Mouse (Mus musculus) heart, postnatal 25 days (tissue): ENCODE results near the gene Syce3. TPM values are rescaled to one million over a fixed set of nuclear protein-coding genes. Genes with fewer than 3 reads are reported as not detected.

ENCODE experiments used
- DNase-seq: peaks from one replicate; pipeline ENCODE4 v3.0.0; 2022; ENCODE audit warnings: low spot score
- intact Hi-C: fragments of 180-260 bp; cut with DNase I; formaldehyde crosslinking; loops from one replicate; pipeline ENCODE4 v1.15.1; 2025
- total RNA-seq, 2 experiments: library from RNA; stranded (reverse); gene quantifications; 2 replicates each; pipeline ENCODE4 v1.2.3; 2021

Syce3 gene
- total RNA-seq, 2 experiments from 2014 or later: not detected

DNA sequence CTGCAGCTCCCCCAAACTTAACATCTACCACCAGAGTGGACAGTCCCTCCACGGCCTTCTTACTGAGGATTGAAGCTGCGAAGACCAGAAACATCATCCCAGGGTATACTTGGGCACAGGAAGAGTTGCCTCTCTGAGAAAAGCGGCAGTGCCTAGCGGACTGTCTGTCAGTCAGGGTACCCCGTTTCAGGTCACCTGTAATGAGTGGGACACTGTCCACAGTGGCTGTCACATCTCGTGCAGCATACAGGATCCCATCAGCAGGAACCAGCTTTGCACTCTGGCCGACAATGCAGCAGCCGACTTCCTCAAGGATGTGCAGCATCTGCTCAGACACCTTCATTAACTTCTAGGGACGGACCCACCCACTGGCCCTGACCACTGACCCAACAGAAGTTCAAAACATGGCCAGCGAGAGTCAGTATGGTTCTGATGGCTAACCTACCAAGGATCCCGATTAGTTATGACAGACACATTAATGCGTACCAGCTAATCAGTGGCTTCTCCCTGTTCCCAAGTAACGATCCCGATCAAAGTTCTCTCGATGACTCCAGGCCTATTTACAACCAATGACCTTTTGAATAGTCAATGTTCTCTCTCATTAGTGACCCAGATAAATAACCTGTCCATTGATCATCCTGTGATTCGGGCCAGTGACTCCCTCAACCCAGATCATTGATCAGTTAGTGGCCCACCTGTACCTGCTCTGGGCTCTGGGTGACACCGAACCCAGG is 35.3 kb downstream of the Syce3 start:
- DNase-seq: no peak
- intact Hi-C loops: loop anchor here (5.0 kb wide), 1 partner anchor 92 kb away; no protein-coding TSS in a partner anchor

DNA sequence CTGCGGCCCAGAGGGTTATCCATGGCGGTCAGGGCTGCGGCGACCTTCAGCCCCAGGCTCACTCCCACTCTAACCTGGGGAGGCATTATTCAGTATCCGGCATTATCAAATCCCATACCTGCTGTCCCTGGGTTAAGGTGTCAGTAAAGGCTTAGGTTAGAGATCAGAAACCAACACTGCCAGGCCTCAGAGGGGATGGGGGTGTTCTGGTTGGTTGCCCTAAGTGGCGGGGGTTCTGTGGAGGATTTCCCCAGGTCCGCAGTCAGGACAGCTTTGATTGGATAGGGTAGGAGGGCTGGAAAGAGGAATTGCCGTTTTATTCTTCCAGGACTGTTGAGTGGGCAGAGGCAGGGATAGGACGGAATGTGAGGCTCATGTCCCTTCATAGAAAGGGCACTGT is 36.0 kb downstream of the Syce3 start:
- intact Hi-C loops: loop anchor here (5.0 kb wide), 1 partner anchor 93 kb away; no protein-coding TSS in a partner anchor
- no peak for DNase-seq

DNA sequence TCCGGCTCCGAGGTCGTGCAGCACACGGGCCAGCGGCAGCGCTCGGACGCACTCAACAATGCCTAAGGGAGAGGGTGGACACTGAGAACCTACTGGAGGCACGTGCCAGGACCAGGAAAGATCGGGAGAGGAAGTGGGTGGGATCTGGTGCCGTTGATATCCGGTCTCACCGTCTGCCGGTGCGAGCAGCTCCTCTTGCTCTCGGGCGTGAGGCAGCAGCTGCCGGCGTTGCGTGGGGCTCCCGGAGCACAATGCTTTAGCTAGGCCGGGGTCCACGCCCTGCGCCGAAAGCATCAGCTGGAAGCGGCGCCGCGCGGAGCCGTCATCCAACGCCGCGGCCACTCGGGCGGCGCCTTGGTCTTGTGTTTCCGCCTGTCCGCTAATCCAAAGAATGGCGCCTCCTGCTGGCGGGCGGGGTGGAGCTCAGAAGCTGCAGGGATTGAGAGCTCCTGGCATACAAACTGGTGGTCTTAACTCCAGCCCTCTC is 36.5 kb downstream of the Syce3 start, which contains the start of gene Sco2:
Gene Sco2, minus strand, starts transcription at position 85 of the 487 bp plus-strand sequence.
- peak; percentile 75 for DNase-seq
- intact Hi-C loops: loop anchor here (5.0 kb wide), 1 partner anchor 93 kb away; no protein-coding TSS in a partner anchor

GRCm38 (mm10) chr15:89373027-89373761 is 37.1 kb downstream of the Syce3 start:
- intact Hi-C loops: loop anchor here (5.0 kb wide), 1 partner anchor 94 kb away; no protein-coding TSS in a partner anchor
- DNase-seq: peak; percentile 71

GRCm38 (mm10) chr15:89372536-89372935 is 37.8 kb downstream of the Syce3 start:
- no peak for DNase-seq
- intact Hi-C loops: loop anchor here (5.0 kb wide), 1 partner anchor 95 kb away; no protein-coding TSS in a partner anchor

DNA sequence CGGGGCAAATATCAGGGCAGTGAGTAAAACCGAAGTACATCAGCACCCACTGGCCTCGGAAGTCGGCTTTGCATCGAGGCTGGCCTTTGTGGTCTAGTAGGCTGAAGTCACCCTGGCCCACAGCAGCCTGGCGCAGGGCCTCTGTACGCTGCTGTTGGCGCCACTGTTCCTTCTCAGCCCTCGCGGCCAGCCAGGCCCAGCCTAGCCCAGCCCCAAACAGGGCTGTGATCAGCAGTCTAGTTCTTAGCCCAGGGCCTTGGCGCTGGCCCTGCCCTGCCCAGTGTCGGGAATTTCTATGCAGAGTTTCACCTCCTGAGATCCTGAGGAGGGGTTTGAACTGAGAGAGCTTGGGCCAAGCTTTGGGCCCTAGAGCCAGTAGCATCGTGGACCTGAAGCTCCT is 38.2 kb downstream of the Syce3 start:
- no peak for DNase-seq
- intact Hi-C loops: loop anchor here (5.0 kb wide), 1 partner anchor 95 kb away; no protein-coding TSS in a partner anchor

- intact Hi-C loops: no loop called here
- DNase-seq: no peak
These were observed 45.2 kb downstream of the Syce3 start for GRCm38 (mm10) chr15:89365141-89365551.

DNA sequence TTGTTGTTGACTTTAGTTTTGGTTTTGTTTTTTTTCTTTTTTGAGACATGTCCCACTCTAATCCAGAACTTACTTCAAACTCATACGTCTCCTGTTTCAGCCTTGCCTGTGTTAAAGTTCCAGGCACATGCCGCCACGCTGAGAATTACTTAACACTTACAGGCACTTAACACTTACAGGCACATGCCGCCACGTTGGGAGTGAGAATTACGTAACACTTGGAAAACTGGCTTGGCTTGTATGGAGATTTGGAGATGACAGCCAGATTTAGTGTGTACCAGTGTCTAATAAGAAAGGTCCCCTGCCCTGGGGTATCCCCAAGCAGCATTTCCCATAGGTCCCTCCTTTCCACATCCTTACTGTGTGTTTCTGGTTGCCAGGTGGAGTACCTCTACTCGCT is 47.3 kb downstream of the Syce3 start:
- DNase-seq: no peak
- intact Hi-C loops: no loop called here

GRCm38 (mm10) chr15:89358784-89359183 is 51.5 kb downstream of the Syce3 start:
- intact Hi-C loops: no loop called here
- no peak for DNase-seq

DNA sequence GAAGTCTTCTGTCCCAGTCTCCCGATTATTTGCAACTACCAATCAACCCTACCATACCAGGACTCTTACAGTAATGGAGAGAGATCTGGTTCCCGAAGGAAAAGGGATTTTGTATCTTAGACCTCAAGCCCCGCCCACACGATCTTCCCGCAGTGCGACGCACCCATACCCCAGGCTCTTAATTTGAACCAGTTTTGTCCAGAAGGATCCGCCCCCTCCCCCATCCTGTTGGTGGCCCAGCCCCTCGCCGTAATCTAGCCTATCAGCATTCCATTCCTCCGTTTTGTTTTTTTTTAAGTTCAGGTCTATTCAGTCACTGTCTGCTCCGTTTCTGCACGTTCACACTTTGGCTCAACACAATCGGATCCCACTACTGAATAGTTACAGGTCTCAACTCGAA is 53.9 kb downstream of the Syce3 start:
- DNase-seq: no peak
- intact Hi-C loops: loop anchor here (2.0 kb wide), 1 partner anchor 14 kb away; no protein-coding TSS in a partner anchor

GRCm38 (mm10) chr15:89355241-89356187 is 54.8 kb downstream of the Syce3 start, which contains the start of the genes Lmf2 and Ncaph2:
Gene Lmf2 (minus strand): TSS chr15:89355659.
Gene Ncaph2 (plus strand): TSS chr15:89355719.
- intact Hi-C loops: loop anchor here (2.0 kb wide), 2 partner anchors 15 to 41 kb away; partner anchors contain the start of gene Sbf1
- DNase-seq: peak; percentile 90

GRCm38 (mm10) chr15:89354455-89354854 is 55.8 kb downstream of the Syce3 start:
- DNase-seq: no peak
- intact Hi-C loops: loop anchor here (2.0 kb wide), 1 partner anchor 40 kb away; the partner anchor contains the start of gene Sbf1

DNA sequence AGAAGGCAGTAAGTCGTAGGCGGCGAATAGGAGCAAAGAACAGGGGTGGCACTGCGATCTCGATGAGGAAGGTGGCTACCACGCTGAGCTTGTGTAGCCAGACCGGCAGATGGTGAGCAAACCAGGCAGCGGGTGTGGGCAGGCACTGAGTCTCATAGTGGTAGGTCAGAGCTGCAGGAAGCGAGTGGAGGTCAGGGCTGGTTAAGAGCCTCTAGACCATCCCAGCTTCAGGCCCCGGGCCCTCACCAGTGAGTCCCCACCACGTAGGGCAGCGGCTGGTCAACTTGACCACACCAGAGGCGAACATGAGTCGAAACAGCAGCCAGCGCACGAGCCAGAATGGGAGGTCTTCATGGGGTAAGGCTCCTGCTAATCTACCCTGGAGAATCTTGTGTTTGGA is 56.5 kb downstream of the Syce3 start:
- no peak for DNase-seq
- intact Hi-C loops: loop anchor here (2.0 kb wide), 1 partner anchor 39 kb away; the partner anchor contains the start of gene Sbf1

DNA sequence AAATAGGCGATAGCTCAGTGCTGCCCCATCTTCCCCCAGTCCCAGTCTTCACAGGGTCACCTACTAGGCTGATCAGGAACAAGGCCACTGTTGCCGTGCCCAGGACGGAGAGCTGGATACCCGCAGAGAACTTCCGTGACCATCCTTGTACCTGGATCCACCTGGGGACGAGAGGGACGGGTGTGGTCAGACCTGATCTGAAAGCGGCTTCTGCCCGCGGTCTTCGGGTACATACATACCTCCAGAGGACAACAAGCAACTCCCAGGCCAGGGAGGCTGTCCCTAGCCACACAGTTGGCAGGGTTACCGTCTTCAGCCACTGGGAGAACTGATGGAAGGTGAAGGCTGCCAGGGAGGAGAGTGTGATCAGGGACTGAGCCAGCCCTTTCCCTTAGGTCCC is 57.5 kb downstream of the Syce3 start:
- intact Hi-C loops: no loop called here

DNA sequence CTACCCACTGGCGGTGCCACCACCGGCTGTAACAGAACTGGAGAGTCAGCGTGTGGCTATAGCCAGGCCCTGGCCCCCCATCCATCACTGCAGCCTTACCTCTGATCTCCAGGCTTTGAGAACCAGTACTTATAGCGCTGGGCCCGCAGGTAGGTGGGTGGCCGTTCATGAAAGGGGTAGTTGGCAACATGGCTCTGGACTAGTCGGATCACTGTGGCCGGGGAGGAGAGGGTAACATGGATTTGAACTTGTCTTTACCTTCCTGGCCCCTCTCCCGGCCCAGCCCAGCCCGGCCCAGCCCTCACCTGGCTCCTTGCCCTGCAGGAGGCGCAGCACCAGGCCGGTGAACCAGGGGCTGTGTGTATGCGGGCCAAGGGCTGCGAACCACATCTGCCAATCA is 58.2 kb downstream of the Syce3 start:
- intact Hi-C loops: no loop called here
- DNase-seq: no peak

More for the DNA sequence above, 57.5 kb downstream of the Syce3 start:
- no peak for DNase-seq

DNA sequence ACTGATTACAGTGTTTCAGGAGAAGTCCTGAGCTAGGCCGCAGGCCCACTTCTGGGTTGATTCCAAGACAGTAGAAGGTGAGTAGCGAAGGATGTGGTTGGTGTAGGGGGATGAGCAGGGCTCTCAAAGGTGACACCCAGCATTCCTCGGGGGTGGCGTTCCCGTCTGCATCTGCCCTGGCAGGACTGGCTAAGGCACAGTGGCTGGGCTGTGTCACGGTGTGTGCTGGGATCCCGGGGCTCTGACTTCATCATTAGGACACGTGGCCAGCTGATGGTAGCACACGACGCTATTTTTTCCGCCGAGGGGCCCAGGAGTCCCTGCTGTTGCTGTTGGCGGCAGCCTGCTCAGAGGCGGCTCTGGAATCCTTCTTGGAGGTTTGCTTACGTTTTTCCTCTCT is 59.0 kb downstream of the Syce3 start:
- intact Hi-C loops: no loop called here

GRCm38 (mm10) chr15:89350447-89350846 is 59.9 kb downstream of the Syce3 start:
- DNase-seq: no peak
- intact Hi-C loops: no loop called here

More for the DNA sequence above, 59.0 kb downstream of the Syce3 start:
- no peak for DNase-seq

DNA sequence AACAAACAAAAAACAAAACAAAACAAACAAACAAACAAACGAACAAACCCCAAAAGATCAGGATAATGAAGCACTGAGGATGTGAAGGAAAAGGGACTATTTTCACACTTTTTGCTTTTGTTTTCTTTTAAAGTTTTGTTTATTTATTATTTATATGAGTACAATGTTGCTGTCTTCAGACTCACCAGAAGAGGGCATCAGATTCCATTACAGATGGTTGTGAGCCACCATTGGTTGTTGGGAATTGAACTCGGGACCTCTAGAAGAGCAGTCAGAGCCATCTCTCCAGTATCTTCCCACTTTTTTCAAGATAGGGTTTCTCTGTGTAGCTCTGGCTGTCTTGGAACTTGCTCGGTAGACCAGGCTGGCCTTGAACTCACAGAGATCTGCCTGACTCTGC is 67.0 kb downstream of the Syce3 start:
- intact Hi-C loops: loop anchor here (5.0 kb wide), 1 partner anchor 184 kb away; no protein-coding TSS in a partner anchor
- no peak for DNase-seq

GRCm38 (mm10) chr15:89341678-89342077 is 68.6 kb downstream of the Syce3 start:
- intact Hi-C loops: loop anchor here (5.0 kb wide), 1 partner anchor 186 kb away; no protein-coding TSS in a partner anchor
- no peak for DNase-seq
